Mouse (Mus musculus): ENCODE data around the gene Siae.

DNA sequence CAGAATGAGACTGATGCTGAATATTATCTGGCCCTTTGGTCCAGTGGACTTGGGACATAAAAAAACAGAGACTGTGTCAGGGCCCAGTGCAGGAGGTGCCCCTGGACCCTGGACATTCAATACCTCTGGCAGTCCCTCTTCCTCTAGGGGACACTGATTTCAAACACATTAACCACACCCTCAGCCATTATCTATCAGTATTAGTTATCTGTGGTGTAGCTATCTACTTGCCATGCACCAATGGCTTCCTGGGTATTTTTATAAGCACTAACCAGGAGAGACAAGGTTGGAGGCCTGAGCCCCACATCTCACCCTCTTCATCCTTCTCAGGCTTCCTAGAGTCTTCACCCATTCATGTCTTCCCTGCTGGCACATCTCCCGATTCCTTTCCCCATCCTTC, 5.1 kb upstream of the Siae start:
- no peak for TF ChIP-seq CTCF (IDR thresholded peaks at IDR 0.05)
- no peak for TF ChIP-seq POLR2A (IDR thresholded peaks at IDR 0.05; ENCODE audit: insufficient read depth, low read depth, low read length)

Data from heart, adult 2 months (tissue).